Mouse (Mus musculus) right cerebral cortex, postnatal 4 days (tissue): ENCODE data around the gene Tcp1.
"Not testable (repeated sequence)": the region's sequence is repeated elsewhere in the genome, so short reads cannot be mapped to it uniquely, and the experiment has no call there.

Experiments used
- DNase-seq: peaks from one replicate; pipeline ENCODE4 v3.0.0-alpha.2; 2022

Gene Tcp1

DNA sequence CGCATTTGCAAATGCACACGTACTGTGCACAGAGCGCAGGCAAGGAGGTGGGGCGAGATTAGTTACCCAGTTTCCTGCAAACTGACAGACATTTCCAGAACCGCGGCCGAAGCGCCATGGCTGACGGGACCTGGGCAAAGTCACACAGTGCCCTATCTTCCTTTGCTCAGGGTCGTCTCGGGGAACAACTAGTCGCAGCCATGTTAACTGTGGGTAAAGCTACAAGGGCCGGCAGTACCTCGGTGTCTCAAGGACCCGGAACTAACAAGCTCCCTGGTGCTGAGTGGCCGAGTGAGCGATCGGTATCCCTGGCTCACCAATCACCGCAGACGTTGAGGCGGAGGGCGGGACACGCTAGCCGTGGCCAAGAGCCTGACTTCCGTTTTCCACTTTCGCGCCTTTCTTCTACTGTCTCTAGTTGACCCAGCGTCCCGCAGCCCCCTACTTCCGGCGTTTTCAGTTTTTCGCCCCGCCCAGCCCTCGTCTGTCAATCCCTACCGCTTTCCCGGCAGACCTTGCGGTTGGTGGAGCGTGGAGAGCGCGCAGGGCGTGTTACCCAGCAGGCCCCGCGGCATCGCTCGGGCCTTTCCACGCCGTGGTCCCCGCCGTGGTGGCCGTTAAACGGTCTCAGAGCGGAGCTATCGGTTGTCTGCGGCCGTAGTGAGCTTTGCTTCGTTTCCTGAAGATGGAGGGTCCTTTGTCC is 531 bp downstream of the Tcp1 start, which contains the start of gene Mrpl18:
Gene Mrpl18, minus strand, starts transcription at position 465 of the 703 bp plus-strand sequence.
- DNase-seq = peak; percentile 95

DNA sequence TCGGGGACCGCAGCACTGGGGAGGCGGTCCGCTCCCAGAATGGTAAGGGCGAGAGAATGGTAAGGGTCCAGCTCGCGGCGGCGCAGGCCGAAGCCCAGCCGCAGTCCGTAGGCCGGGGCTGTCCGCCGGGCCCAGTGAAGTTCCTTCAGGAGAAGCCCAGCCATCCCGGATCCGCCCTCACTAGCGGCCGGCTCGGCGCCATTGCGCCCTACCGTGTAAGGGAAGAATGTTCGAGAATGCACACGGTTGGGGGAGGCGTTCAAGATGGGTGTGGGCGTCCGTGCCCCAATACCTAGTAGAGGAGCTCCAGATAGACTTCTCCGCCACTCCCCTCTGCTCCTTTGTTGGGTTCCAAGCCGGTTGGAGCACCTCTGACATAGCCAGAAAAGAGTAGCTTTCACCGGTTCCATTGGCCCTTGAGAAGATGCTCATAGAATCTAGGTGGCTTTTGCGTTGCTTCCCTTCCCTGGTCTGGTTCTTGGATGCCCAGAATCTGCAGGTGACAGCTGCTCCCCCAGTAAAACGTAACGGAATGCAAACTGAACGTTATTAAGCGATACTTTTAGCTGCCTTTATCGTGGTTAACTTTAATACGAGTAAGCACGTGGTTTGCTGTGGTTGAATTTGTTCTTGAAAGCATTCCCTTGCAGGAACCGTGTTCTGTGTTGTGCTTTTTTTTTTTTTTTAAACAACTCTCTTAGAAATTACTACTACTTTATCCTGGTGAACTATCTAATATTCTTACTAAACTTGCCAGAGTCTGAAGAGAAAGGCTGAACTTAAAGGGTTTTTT is 1.3 kb downstream of the Tcp1 start:
- peak; percentile 53 for DNase-seq

DNA sequence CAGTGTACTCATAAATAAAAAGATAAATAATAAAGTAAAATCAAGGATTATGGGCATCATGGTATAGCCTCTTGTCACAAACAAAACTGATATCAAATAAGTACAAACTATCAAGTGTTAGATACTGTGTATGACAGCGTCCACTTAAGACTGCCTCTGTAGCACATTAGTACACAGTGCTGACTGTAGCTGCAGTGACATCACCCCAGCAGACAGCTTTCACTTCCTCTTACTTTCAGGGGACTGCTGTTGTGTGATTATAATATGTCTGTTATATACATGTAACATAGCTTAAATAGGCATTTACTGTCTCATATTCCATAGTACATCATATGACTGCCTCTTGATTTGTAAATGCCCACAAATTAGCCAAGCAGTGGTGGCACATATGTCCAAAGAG is 5.6 kb downstream of the Tcp1 start:
- no peak for DNase-seq

DNA sequence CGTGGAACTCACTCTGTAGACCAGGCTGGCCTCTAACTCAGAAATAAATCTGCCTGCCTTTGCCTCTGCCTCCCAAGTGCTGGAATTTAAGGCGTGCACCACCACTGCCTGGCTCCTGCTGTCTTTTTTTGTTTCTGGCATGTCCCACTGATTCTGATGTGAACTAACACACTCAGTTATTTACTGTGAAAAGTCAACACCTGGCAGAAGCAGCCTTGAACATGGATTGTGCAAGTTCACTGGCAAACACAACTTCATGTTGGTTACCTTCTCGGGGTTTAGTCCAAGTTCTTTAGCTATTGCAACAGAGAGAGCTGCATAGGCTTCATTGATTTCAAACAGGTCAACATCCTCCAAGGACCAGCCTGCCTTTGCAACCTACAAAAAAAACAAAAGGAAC is 9.5 kb downstream of the Tcp1 start:
- DNase-seq = no peak

DNA sequence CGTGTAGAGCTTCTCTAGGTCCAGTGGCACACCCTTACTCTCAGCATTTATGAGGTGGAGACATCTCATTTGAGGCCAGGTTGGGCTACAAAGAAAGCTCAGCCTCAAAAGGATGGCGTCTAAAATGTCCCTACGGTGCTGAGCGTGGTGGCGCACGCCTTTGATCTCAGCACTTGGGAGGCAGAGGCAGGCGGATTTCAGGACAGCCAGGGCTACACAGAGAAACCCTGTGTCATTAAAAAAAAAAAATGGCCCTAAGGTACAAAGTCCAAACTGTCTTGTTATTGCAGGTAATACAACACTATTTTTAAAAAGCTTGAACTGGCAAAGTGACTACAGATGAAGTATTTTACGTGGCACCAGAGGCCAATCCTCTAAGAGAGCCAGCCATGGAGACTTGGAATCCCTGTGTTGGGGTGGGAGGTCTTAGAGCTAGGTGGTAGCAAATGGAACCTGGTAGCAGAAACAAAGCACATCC is 10.2 kb downstream of the Tcp1 start:
- DNase-seq = no peak

DNA sequence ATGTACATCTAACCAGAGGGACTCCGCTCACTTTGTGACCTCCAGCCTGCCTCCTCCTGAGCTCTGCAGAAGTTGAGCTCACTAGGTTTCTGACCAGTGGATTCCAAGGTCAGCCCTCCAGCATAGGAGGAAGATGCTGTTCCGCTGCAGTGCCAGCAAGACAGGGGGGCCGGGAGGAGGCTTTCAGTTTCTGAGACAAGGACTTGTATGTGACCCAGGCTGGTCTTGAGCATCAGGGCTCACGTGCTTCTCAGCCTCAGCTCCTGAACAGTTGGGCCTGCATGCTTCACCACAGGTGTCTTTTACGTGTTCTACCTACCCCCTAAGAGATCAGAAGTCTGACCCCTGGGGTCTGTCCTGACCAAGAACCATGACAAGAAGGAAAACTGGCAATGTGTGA is 16.1 kb downstream of the Tcp1 start:
- DNase-seq = not testable (repeated sequence)

DNA sequence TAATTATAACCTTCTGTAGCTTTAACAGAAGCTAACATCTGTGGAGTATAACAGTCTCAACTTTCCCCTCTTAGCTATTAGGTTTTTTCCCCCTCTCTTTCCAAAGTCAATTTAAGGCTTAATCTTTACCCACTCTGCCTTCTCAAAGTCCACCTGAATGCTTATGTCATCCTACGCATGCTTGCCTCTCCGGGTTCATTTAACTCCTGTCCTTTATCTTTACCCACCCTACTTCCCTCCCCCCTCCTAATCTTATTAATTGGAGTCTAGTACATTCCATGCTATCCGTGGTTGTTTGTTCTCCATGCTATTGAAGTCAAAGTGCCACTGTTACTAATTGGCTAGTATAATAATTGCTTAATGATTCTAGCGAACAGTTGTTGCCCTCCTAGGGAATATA is 20.2 kb downstream of the Tcp1 start:
- no peak for DNase-seq

DNA sequence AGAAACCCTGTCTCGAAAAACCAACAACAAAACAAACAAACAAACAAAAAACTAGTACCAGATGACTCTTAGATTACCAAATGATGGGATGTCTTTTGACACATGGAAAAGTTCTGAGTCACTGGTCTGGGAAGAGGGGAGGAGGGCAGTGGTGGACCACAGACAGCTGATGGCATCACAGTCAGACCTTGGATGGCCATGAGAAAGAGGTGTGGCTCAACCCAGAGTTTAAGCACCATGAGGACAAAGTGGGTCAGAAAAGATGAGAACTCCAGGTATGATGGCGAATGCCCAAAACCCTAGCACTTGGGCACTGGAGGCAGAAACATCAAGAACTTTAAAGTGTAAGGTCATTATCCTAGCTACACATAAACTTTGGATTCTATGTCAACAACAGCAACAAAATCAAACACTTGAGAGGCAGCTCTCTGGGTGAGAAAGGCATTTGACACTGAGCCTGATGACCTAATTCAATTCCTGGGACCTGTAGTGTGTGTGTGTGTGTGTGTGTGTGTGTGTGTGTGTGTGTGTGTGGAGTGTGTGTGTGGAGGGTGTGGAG is 22.0 kb downstream of the Tcp1 start:
- no peak for DNase-seq

DNA sequence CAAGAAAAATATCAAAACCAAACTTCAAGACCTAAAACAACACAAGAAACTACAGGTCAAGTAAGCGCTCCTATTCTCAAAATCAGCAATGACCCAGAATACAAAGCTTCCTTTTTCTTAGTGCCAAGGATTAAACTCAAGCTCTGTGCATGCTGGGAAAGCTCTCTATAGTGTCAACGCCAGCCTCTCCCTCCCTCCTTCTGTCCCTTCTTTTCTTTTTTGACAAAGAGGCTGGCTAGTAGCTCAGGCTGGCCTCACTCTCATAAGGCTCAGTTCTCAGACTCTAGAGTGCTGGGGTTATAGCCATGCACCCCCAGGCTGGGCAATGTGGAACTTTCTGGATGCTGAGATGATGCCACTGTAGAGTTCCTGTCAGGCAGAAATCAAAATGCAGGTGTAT is 22.6 kb downstream of the Tcp1 start:
- DNase-seq = no peak

DNA sequence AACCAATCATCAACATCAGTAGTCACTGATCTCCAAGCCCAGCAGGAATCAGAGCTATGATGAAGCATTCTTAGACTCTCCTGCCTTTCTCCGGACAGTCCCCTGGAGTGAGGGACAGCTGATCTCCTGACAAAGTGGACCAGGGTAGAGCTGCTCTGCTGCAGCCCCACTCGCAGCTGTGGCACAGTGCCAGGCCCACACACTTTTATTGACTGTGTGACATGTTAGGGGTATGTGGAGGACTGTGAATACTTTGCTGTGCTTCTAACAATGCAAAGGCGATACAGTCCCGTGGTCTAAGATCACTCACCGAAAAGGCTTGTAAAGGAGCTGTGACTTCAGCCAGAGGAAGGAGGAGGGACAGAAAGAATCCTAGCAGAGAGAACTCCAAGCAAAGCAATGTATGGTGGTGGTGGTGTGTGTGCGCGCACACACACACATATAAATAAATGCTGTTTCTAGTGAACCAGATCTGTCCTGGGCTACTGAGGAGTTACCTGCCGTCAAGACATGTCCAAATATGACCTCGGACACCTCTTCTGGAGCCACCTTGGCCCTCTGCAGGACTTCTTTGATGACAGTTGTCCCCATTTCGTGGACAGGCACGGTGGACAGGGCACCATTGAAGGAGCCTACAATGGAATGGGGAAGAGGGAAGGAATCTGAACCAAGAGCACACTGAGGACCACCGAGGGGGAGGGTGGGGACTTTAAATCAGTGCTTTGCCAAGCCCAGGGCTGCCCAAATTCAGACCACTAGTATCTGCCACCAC is 24.1 kb downstream of the Tcp1 start:
- not testable (repeated sequence) for DNase-seq

DNA sequence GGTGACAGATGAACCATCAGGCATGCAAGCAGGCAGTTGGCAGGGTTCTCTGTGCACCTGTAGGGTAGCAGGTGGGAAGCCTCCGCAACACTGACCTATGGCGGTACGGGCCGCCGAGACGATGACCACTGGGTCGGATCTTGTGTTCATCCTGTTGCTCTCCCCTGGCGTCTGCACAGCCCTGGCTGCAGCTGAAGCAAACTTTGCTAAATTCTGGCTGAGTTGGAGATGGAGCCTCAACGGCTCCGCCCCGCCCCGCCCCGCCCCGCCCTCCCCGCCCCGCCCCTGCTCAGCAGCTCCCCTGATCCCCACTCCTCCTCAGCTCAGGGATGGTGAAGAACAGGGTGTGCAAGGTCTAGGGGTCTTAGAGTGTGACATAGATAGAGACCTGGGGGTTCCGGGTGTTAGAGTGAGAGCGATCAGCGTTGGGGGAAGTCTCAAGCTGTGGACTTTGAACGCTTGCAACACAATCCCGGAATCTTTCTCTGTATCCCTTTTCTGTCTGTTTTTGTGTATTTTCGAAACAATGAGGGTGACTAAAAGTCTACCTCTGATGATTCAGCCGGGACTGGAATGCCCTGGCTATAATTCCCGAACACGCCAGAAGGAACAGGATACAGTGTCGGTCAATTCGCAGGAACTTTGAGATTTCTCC is 24.8 kb downstream of the Tcp1 start, which contains the start of gene Acat3:
Gene Acat3, minus strand, starts transcription at position 450 of the 655 bp plus-strand sequence.
- DNase-seq = no peak

DNA sequence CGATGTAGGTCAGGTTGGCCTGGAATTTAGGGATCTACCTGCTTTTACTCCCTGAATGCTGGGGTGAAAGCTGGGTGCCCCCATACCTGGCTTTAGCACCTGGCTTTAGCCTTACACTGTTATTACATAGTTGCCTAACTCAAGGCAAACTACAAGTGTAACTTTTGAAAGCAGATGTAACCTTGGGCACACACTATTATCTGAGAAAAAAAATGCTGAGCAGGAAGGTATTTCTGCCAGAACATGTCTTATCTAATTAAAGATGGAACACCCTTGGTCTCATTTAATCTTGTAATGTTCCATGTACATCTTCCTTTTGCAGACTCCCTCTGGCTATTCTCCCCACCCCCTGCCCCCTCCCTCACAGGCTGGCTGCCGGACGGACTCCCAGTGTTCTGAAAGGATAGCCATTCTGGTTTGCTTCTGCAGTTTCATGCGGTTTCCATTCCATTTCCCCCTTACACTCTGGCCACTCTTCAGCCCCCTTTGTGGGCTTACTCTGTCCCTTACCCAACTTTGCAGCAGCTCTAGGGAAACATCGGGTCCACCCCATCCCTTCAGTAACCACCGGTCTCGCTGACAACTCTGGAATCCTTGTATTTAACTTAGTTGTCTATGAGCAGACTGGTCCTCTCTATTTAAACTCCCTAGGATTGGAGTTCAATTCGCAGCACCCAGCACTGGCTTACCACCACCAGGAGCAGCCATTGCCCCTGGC is 26.2 kb downstream of the Tcp1 start:
- no peak for DNase-seq

DNA sequence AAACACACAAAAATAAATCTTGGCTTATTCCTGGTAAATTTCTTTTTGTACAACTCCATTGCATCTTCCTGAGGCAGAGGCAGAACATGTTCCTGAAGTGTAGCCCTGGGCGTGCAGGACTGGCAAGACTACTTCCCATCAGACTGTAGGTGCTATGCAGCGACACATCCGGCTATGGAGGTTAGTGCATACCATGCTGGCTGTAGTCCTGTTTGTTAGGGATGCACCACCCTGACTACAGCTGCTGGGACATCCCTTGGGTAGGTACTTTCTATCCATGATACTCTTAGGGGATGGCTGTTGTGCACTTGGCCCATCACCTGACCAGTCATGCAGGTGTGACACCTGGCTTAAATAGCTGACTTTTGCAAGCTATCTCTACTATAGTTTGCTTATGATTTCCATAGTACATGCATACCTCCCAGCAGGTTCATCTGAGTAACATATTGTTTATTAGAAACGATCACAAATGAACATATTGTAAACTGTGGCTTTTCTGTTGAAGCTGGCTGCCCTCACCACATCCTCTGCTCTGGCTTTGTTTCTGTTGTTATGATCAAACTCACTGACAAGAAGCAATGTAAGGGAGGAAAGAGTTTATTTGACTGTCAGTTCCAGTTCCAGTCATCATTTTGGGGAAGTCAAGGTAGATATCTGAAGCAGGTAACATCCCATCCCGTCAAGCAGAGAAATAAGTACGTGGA is 27.1 kb downstream of the Tcp1 start:
- no peak for DNase-seq

DNA sequence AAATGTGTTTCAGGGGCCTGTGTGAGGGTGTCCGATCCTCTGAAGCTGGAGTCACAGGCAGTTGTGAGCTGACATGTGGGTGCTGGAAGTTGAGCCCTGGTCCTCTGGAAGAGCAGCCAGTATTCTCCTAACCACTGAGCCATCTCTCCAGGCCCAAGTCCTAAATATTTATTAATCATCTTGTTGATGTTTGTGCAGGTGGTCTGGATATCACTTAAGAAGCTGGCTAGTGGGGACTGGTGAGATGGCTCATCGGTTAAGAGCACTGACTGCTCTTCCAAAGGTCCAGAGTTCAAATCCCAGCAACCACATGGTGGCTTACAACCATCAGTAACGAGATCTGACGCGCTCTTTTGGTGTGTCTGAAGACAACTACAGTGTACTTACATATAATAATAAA is 34.2 kb downstream of the Tcp1 start:
- DNase-seq = no peak

DNA sequence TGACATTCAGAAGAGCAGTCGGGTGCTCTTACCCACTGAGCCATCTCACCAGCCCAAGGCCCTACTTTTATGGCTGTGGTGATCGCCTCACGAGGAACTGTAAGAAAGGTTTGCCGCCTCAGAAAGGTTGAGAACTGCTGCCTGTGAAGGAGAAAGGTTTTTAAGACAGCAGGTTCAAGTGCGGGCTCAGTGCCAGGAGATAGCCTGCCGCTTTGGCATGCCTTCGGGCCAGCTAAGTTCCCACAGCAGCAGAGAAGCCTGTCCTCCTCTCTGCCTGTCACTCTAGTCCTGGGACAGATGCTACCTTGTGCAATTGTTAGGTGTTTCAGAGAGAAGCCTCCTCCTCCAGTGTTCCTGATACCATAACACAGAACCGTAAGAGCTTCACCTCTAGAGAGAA is 41.2 kb downstream of the Tcp1 start:
- no peak for DNase-seq

DNA sequence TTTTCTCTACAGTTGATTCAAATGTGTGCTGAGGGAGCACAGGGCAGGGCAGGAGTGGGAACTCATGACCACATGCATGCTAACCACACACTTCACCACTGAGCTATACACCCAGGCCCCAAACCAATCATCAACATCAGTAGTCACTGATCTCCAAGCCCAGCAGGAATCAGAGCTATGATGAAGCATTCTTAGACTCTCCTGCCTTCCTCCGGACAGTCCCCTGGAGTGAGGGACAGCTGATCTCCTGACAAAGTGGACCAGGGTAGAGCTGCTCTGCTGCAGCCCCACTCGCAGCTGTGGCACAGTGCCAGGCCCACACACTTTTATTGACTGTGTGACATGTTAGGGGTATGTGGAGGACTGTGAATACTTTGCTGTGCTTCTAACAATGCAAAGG is 43.9 kb downstream of the Tcp1 start:
- DNase-seq = not testable (repeated sequence)

DNA sequence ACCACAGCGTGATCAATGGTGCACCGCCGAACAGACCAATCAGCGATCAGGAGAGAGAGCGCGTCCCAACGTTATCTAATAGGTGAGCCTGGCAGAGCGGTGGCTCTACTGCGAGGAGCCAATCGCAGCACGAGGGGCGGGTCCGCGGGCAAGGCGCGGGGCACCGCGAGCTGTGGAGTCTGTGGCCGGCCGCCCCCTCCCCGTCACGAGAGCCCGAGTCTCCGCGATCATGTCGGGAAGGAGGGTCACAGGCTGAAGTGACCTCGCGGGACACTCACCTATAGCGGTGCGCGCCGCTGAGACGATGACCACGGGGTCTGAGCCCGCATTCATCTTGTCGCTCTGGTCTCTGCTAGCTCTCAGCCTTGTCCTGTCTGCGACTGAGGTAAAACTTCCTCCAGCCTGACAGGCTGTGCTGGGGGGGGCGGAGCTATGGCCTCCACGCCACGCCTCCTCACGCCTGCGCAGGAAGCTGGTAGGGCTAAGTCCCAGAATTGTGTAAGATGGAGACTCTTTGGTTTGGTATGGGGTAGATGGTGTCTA is 44.9 kb downstream of the Tcp1 start, which contains the start of gene Acat2:
Gene Acat2, minus strand, starts transcription at position 417 of the 543 bp plus-strand sequence.
- peak; percentile 91 for DNase-seq

DNA sequence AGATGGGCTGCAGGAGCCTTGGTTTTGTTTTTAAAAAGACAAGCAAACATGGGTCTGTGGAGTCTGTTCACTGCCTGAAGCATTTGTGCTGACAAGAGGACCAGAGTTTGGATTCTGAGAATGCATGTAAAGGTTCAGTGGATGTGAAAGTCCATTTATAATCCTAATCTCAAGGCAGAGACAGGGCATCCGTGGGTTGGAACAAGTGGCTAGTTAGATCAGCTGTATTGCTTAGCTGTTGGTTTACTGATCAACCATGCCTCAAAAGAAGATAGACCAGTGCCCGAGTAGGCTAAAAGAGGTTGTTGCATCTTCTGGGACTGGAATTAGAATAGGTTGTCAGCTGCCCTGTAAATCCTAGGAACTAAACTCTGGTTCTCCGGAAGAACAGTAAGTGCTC is 48.0 kb downstream of the Tcp1 start:
- no peak for DNase-seq

DNA sequence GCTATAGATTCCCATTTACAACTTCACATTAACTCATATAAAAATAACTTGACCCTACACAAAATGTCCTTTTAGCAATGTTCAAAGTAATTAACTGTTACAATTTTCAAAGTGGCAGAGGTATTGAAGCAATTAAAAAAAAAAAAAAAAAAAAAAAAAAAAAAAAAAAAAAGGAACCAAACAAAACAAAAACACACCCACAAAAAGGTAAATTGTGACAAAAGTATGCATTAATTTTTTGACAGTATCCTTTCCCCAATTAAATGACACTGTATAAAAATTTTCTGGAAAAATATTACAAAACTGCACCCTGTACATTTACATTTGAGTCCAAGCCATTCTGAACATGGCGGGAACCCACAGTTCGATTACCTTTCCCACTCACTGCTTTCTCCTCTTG is 51.7 kb downstream of the Tcp1 start:
- DNase-seq = no peak

DNA sequence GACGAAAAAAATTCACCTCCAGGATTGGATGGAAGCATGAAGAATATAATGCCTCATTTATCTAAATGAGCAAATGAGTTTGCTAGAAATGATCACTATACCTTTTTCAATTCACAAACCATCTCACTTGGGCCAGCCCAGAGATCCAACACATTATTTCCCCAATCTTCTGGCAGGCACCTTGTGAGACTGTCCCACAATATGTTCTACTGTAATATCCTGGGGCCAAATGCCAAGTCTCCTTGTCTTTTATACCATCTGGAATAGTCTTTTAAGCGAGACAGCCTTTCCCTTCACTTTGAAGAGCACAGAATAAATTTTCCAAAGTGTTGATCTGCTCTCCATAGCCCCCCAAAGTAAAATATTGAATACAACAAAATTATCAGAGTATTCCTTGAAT is 58.4 kb downstream of the Tcp1 start:
- no peak for DNase-seq
